Mouse (Mus musculus) kidney, postnatal 0 days (tissue): ENCODE results near the gene Gm10842. TPM values are rescaled to one million over a fixed set of nuclear protein-coding genes. Genes with fewer than 3 reads are reported as not detected.
"Not testable (repeated sequence)": the region's sequence is repeated elsewhere in the genome, so short reads cannot be mapped to it uniquely, and the experiment has no call there.

Experiments used
- ATAC-seq: fragments of 200-750 bp; cut with Nextera tagmentation; replicated peaks from 2 replicates; pipeline ENCODE4 v1.8.0; 2017; ENCODE audit warnings: low read depth, moderate number of reproducible peaks, moderate TSS enrichment, moderate library complexity; ENCODE audit not compliant: low FRiP score
- DNase-seq: peaks from one replicate; pipeline ENCODE4 v3.0.0-alpha.2; 2016; ENCODE audit warnings: low spot score
- H3K27ac ChIP-seq: fragments of 300-500 bp; sonication (generic); 2 replicates; pipeline ENCODE4 v1.5.1; 2014; ENCODE audit warnings: mild to moderate bottlenecking
- H3K27me3 ChIP-seq: fragments of 300-500 bp; sonication (generic); 2 replicates; pipeline ENCODE4 v1.6.1; 2014; ENCODE audit warnings: low read length, mixed read lengths; ENCODE audit not compliant: insufficient read depth
- H3K36me3 ChIP-seq: fragments of 300-500 bp; sonication (generic); 2 replicates; pipeline ENCODE4 v1.6.1; 2014; ENCODE audit warnings: low read length, mixed read lengths; ENCODE audit not compliant: insufficient read depth
- H3K4me1 ChIP-seq: fragments of 300-500 bp; sonication (generic); replicated peaks from 2 replicates; pipeline ENCODE4 v1.6.1; 2014; ENCODE audit warnings: antibody characterized with exemption, low read length, mixed read lengths; ENCODE audit not compliant: insufficient read depth
- H3K4me2 ChIP-seq: fragments of 300-500 bp; sonication (generic); 2 replicates; pipeline ENCODE4 v1.6.1; 2014; ENCODE audit warnings: mild to moderate bottlenecking, low read length, moderate library complexity, mixed read lengths
- H3K4me3 ChIP-seq: fragments of 300-500 bp; sonication (generic); replicated peaks from 2 replicates; pipeline ENCODE4 v1.5.1; 2014; ENCODE audit warnings: low read depth, low read length
- H3K9ac ChIP-seq: fragments of 300-500 bp; sonication (generic); 2 replicates; pipeline ENCODE4 v1.6.1; 2014; ENCODE audit warnings: low read depth, low read length
- H3K9me3 ChIP-seq: fragments of 300-500 bp; sonication (generic); replicated peaks from 2 replicates; pipeline ENCODE4 v1.6.1; 2016; ENCODE audit warnings: low read length, inconsistent platforms, mixed read lengths
- CTCF ChIP-seq: IDR thresholded peaks from 2 replicates; pipeline ENCODE4 v1.5.1; 2016; ENCODE audit warnings: antibody characterized with exemption, low read depth, mild to moderate bottlenecking, moderate library complexity
- WGBS: fragments of 180-500 bp; shearing (Covaris S2); extraction: QIAGEN DNeasy Blood & Tissue Kit; methylation state at CpG from one replicate; pipeline ENCODE4 v1.1.7; 2014; 5-methylcytosine and 5-hydroxymethylcytosine counted together
- polyA plus RNA-seq: library from polyadenylated mRNA; unstranded; fragments of >200 nt; fragmentation: Nextera tagmentation; extraction: Ambion mirVana; gene quantifications from 2 replicates; pipeline ENCODE4 v1.2.1, GENCODE M21; 2015

Gene Gm10842
- polyA plus RNA-seq, 1 experiment from 2014 or later = not detected

DNA sequence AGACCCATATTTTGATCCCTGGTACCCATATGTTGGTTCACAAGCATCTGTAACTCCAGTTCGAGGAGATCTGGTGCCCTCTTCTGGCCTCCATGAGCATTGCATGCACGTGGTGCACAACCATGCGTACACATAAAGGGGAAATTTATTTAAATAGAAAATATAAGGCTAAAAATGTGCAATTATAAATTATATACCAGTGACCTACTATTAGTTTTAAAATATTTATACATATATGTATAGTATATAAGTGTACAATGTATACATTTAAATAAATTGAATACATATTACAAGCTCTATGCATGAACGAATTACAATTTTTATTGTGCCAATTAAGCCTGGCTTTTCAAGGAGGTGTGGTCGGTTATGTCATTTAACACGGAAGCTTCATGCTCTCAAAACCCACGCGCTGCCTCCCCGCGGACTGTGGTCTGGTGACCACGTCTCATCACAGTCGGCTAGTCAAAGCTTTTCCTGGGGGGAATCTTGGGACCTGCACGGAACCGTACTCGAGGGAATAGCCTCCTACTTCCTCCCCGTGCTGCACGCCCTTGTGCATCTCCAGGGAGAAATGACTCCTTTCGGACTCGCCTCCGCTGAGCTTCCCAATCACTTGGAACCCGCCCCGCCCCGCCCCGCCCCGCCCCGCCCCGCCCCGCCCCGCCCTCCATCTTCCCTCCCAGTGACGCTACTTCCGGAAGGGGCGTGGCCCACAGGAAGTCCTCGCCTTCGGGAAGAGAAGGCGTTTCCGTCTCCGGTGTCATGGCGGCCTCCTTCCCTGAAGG is 20.8 kb upstream of the Gm10842 start, which contains the start of gene Mettl2:
Gene Mettl2, plus strand, starts transcription at position 691 of the 785 bp plus-strand sequence.
- peak within 1 kb of the TSS; percentile 83 for H3K4me2 ChIP-seq
- peak; percentile 82 for TF ChIP-seq CTCF
- peaks cover 14% of the 10 kb centered on the region for H3K36me3 ChIP-seq
- H3K4me1 ChIP-seq = peaks cover 8% of the 10 kb centered on the region; the same call in 1 of the 2 replicates
- DNase-seq = peak; percentile 90
- H3K9ac ChIP-seq = peak within 1 kb of the TSS; percentile 65
- no peaks in the 10 kb centered on the region for H3K27me3 ChIP-seq
- WGBS = 2% methylated on average over 36 of the region's 38 CpGs
- H3K4me3 ChIP-seq = peak within 1 kb of the TSS; percentile 78
- peak within 1 kb of the TSS; percentile 15; the same call in 1 of the 2 replicates for H3K27ac ChIP-seq
- ATAC-seq = peak; percentile 87
- H3K9me3 ChIP-seq = no peaks in the 10 kb centered on the region

DNA sequence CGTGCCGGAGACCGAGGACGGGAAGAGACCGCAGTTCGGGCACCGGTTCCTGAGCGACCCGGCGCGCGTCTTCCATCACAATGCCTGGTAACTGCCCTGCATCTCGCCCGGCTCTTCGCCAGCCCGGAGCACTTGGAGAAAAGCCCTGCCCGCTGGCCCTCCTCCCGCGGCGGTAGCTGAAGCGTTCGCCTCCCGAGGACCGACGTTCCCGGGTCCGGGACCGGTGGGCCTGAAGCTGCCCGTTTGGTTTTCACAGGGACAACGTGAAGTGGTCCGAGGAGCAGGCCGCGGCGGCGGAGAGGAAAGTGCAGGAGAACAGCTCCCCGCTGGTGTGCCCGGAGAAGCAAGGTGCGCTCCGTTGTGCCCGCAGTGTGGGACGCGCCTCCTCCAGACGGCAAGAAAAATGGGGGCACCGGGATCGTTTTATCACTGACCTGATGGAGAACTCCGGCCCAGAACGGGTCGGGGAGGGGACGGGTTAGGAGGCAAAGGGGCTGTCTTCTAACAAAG is 20.1 kb upstream of the Gm10842 start:
- no peaks in the 10 kb centered on the region for H3K9me3 ChIP-seq
- peak overlapping the region; percentile 65 for H3K9ac ChIP-seq
- WGBS = under 1% methylated on average over 48 of the region's 49 CpGs
- H3K4me2 ChIP-seq = peak overlapping the region; percentile 83
- no peak overlapping the region for H3K27ac ChIP-seq
- ATAC-seq = 0 out of 2 replicates have a peak, but pooled peaks have one; percentile 2
- H3K4me1 ChIP-seq = peaks cover 8% of the 10 kb centered on the region; the same call in 1 of the 2 replicates
- H3K27me3 ChIP-seq = no peaks in the 10 kb centered on the region
- peaks cover 14% of the 10 kb centered on the region for H3K36me3 ChIP-seq
- peak overlapping the region; percentile 78 for H3K4me3 ChIP-seq
- no peak for TF ChIP-seq CTCF
- DNase-seq = no peak

DNA sequence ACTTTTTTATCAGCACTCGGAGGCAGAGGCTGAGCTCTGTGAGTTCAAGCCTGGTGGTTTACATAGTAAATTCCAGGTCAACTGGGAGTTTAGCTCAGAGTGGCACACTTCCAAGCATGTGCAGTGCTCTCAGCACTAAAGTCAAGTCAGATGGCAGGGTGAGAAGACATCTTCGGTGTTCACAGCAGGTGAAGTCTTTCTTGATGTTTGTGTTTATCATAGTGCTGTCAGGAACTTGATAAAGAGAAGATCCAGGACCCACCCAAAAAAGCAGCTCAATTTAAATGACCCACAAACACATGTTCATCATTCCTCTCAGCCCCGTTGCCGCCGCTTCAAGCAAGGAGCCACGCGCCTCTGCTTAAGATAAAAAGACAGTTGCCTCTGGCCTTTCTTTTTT is 11.0 kb upstream of the Gm10842 start:
- DNase-seq (no peak), ATAC-seq (no peak)
- Histone ChIP-seq H3K27ac (no peak overlapping the region), H3K4me2 (no peak overlapping the region), H3K4me3 (no peak overlapping the region), H3K4me1 (no peaks in the 10 kb centered on the region), H3K36me3 (peaks cover 60% of the 10 kb centered on the region; the same call in 1 of the 2 replicates), H3K9me3 (no peaks in the 10 kb centered on the region), H3K9ac (no peak overlapping the region), H3K27me3 (no peaks in the 10 kb centered on the region)
- TF ChIP-seq CTCF = no peak
- 90% methylated on average over 7 of the region's 7 CpGs for WGBS

DNA sequence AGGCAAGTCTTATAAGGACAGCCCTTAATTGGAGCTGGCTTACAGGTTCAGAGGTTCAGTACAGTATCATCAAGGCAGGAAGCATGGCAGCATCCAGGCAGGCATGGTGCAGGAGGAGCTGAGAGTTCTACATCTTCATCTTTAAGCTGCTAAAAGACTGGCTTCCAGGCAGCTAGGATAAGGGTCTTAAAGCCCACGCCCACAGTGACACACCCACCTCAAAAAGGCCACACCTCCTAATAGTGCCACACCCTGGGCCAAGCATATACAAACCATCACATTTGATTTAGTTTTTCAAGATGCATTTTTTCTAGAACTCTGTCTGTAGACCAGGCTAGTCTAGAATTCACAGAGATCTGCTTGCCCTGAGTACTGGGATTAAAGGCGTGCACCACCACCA is 9.4 kb upstream of the Gm10842 start:
- not testable (repeated sequence) for ATAC-seq, H3K9ac ChIP-seq, H3K4me2 ChIP-seq, H3K27ac ChIP-seq, H3K4me3 ChIP-seq, DNase-seq, H3K4me1 ChIP-seq, H3K27me3 ChIP-seq, H3K9me3 ChIP-seq
- H3K36me3 ChIP-seq = peaks cover 64% of the 10 kb centered on the region; the same call in 1 of the 2 replicates
- 89% methylated on average over 2 of the region's 2 CpGs for WGBS

DNA sequence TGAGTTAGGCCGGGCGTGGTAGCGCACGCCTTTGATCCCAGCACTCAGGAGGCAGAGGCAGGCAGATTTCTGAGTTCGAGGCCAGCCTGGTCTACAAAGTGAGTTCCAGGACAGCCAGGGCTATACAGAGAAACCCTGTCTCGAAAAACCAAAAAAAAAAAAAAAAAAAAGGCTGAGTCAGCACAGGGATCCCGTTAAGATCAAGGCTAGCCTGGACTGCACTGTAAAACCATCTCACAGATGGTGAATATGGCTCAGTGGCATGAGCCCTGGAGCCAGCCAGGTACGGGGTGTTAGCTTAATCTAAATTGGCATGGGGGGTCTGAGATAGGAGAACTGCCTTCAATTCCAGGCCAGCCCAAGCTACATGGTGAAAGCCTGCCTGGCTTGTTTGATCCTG is 6.2 kb upstream of the Gm10842 start:
- H3K4me2 ChIP-seq, H3K9ac ChIP-seq, H3K4me3 ChIP-seq, ATAC-seq, H3K4me1 ChIP-seq, H3K9me3 ChIP-seq, H3K27ac ChIP-seq, H3K27me3 ChIP-seq, DNase-seq: not testable (repeated sequence)
- H3K36me3 ChIP-seq = peaks cover 42% of the 10 kb centered on the region; the same call in 1 of the 2 replicates
- 91% methylated on average over 7 of the region's 8 CpGs for WGBS

DNA sequence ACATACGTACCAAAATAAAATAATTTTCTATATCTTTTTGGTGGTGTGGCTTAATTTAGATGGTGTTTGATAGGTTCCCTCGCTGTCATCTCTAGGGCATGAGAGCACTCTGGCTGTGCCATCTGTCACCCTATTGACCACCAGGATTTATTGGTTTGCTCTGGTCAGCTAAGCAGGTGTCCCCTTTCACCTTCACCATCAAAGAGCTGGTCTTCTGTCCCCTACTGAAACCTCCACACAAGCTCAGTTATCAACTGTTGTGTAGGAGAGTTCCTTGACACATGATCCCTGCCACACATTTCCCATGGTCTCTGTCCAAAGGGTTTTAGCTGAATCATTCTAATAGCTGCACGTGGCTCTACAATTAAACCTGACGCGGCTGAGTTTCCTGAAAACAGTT is 5.6 kb upstream of the Gm10842 start:
- H3K4me3 ChIP-seq = no peak overlapping the region
- WGBS = 60% methylated on average over 5 of the region's 5 CpGs
- ATAC-seq (0 out of 2 replicates have a peak, but pooled peaks have one; percentile 29), DNase-seq (peak; percentile 59)
- no peaks in the 10 kb centered on the region for H3K27me3 ChIP-seq
- no peaks in the 10 kb centered on the region for H3K9me3 ChIP-seq
- no peak for TF ChIP-seq CTCF
- H3K4me1 ChIP-seq = no peaks in the 10 kb centered on the region
- H3K27ac ChIP-seq = no peak overlapping the region
- H3K9ac ChIP-seq = no peak overlapping the region
- no peak overlapping the region for H3K4me2 ChIP-seq
- H3K36me3 ChIP-seq = peaks cover 38% of the 10 kb centered on the region; the same call in 1 of the 2 replicates
